Mouse (Mus musculus) G1E (cell line): ENCODE results near the gene Mb.

Experiments
- CTCF ChIP-seq: IDR thresholded peaks from 2 replicates; pipeline ENCODE4 v1.5.1; 2012; ENCODE audit warnings: low read depth, low read length, inconsistent platforms, mixed read lengths
- GATA1 ChIP-seq: IDR thresholded peaks from 2 replicates; pipeline ENCODE4 v1.6.1; 2012; ENCODE audit warnings: borderline replicate concordance, low read length, inconsistent platforms, mixed read lengths
- GATA2 ChIP-seq: IDR thresholded peaks from 2 replicates; pipeline ENCODE4 v1.6.1; 2012; ENCODE audit warnings: low read depth, low read length, inconsistent platforms, borderline replicate concordance
- POLR2AphosphoS5 ChIP-seq: IDR thresholded peaks from 2 replicates; pipeline ENCODE4 v1.6.1; 2012; ENCODE audit warnings: low read depth, low read length, inconsistent platforms; ENCODE audit not compliant: insufficient replicate concordance
- TAL1 ChIP-seq: conservative IDR thresholded peaks from 2 replicates; pipeline ENCODE4 v1.6.1; 2012; ENCODE audit warnings: low read depth, low read length, inconsistent platforms, mixed read lengths

GRCm38 (mm10) chr15:77021056-77021455 is 29.4 kb downstream of the Mb start:
- TF ChIP-seq CTCF (no peak), GATA1 (no peak), TAL1 (no peak), POLR2AphosphoS5 (no peak), GATA2 (no peak)
